Mouse (Mus musculus) G1E (cell line): ENCODE data around the gene Clec16a. TPM values are rescaled to one million over a fixed set of nuclear protein-coding genes. Genes with fewer than 3 reads are reported as not detected.

Experiments used
- ATAC-seq: 2 replicates; pipeline ENCODE4 v1.8.0; 2016; ENCODE audit warnings: mild to moderate bottlenecking; ENCODE audit not compliant: insufficient number of reproducible peaks, poor library complexity, low FRiP score, severe bottlenecking; ENCODE audit errors: extremely low read depth
- DNase-seq: peaks from one replicate; pipeline ENCODE4 v3.0.0; 2012; ENCODE audit warnings: low spot score
- H3K27me3 ChIP-seq: 2 replicates; pipeline ENCODE4 v1.6.1; 2012; ENCODE audit warnings: mild to moderate bottlenecking, low read length, inconsistent platforms; ENCODE audit not compliant: insufficient read depth
- H3K36me3 ChIP-seq: replicated peaks from 2 replicates; pipeline ENCODE3; 2012; ENCODE audit warnings: mild to moderate bottlenecking, inconsistent platforms
- H3K4me1 ChIP-seq: 2 replicates; pipeline ENCODE4 v1.6.1; 2012; ENCODE audit warnings: low read depth, low read length, inconsistent platforms, mixed read lengths; ENCODE audit not compliant: insufficient read depth
- H3K4me3 ChIP-seq: 2 replicates; pipeline ENCODE4 v1.5.1; 2012; ENCODE audit warnings: low read depth, mild to moderate bottlenecking, inconsistent platforms, low read length, moderate library complexity, mixed read lengths
- H3K9me3 ChIP-seq: replicated peaks from 2 replicates; pipeline ENCODE4 v1.6.1; 2012; ENCODE audit warnings: inconsistent platforms
- CTCF ChIP-seq: IDR thresholded peaks from 2 replicates; pipeline ENCODE4 v1.5.1; 2012; ENCODE audit warnings: low read depth, low read length, inconsistent platforms, mixed read lengths
- GATA1 ChIP-seq: IDR thresholded peaks from 2 replicates; pipeline ENCODE4 v1.6.1; 2012; ENCODE audit warnings: borderline replicate concordance, low read length, inconsistent platforms, mixed read lengths
- GATA2 ChIP-seq: IDR thresholded peaks from 2 replicates; pipeline ENCODE4 v1.6.1; 2012; ENCODE audit warnings: low read depth, low read length, inconsistent platforms, borderline replicate concordance
- POLR2AphosphoS5 ChIP-seq: IDR thresholded peaks from 2 replicates; pipeline ENCODE4 v1.6.1; 2012; ENCODE audit warnings: low read depth, low read length, inconsistent platforms; ENCODE audit not compliant: insufficient replicate concordance
- TAL1 ChIP-seq: conservative IDR thresholded peaks from 2 replicates; pipeline ENCODE4 v1.6.1; 2012; ENCODE audit warnings: low read depth, low read length, inconsistent platforms, mixed read lengths
- polyA plus RNA-seq: library from polyadenylated mRNA; stranded (reverse); fragments of >175 nt; gene quantifications from 2 replicates; pipeline ENCODE4 v1.2.3, GENCODE M21; 2012
- total RNA-seq, 2 experiments: library from RNA; stranded (forward) in 1 of 2; stranded (reverse) in 1 of 2; fragments of 200-1000 nt in 1 of 2; fragments of >200 nt in 1 of 2; fragmentation: Nextera tagmentation in 1 of 2; gene quantifications; 2 replicates each; pipeline ENCODE4 v1.2.3; 2014 to 2017

Clec16a gene
- total and polyA plus RNA-seq, 3 experiments, result 12.6 to 47.9 (median 18.1) TPM

DNA sequence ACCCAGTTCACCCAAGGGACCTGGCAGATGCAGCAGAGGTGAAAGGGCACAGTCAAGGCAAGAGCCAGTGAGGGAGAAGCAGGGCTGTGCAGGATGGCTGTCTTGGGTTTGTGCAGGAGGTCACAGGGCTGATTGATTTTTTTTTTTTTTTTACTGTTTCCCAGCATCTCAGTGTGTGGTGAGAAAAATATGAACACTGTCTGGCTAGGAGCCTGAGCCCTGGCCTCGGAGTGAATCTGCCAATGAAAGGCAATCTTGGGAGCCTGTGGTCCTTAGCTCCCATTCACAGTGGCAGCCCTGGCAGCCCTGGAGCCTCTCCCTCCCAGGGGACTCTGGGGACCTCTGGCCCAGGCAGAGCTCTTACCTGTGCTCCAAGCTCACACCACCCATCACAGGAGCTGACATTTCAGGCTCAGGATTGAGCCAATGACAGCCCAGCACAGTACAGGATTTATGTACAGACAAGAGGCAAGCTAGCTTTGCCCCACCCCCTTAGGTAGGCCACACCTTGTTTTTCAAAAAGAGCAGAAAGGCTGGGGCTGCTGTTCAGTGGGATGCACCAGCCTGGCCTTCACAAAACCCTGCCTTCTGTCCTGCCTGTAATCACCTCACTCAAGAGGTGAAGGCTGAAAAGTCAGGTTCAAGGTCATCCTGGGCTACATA is 177.9 kb downstream of the Clec16a start:
- Histone ChIP-seq H3K4me3 (no peak overlapping the region), H3K9me3 (no peaks in the 10 kb centered on the region), H3K27me3 (no peaks in the 10 kb centered on the region), H3K4me1 (peaks cover 25% of the 10 kb centered on the region), H3K36me3 (peaks cover 34% of the 10 kb centered on the region)
- ATAC-seq (no peak), DNase-seq (no peak)
- TF ChIP-seq GATA1 (no peak), GATA2 (no peak), CTCF (no peak), POLR2AphosphoS5 (no peak), TAL1 (no peak)

GRCm38 (mm10) chr16:10723816-10724647 is 178.9 kb downstream of the Clec16a start:
- peaks cover 35% of the 10 kb centered on the region for H3K36me3 ChIP-seq
- no peaks in the 10 kb centered on the region for H3K27me3 ChIP-seq
- TF ChIP-seq CTCF, result no peak
- no peak for TF ChIP-seq GATA1
- TF ChIP-seq GATA2, result no peak
- no peak for TF ChIP-seq TAL1
- no peak for TF ChIP-seq POLR2AphosphoS5
- peaks cover 25% of the 10 kb centered on the region for H3K4me1 ChIP-seq
- H3K4me3 ChIP-seq, result no peak overlapping the region
- no peaks in the 10 kb centered on the region for H3K9me3 ChIP-seq
- ATAC-seq (no peak), DNase-seq (no peak)

DNA sequence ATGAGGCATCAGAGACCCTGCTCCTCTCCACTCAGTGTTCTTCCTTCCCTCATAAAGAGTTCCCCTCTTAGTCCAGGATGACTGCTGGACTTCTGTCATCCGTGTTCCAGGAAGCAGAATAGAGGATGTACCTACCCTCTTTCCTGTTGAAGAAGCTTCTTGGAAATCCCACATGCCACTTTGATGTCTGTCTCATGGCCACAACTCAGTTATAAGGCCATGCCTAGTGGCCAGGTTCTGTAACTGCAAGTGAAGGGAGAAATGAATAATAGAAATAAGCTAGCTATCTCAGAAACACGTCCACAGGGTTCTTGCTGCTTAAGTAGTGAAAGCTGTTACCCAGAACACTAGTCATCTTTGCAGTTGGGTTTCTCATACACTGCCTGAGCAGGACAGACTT is 180.0 kb downstream of the Clec16a start:
- H3K36me3 ChIP-seq, result peaks cover 29% of the 10 kb centered on the region
- peaks cover 17% of the 10 kb centered on the region for H3K4me1 ChIP-seq
- ATAC-seq, result no peak
- no peak for DNase-seq
- H3K4me3 ChIP-seq, result no peak overlapping the region
- TF ChIP-seq TAL1 (no peak), POLR2AphosphoS5 (no peak), CTCF (peak; percentile 44; the same call in 1 of the 2 replicates)
- no peaks in the 10 kb centered on the region for H3K9me3 ChIP-seq
- H3K27me3 ChIP-seq, result no peaks in the 10 kb centered on the region

GRCm38 (mm10) chr16:10727630-10728029 is 182.5 kb downstream of the Clec16a start:
- Histone ChIP-seq H3K4me3 (no peak overlapping the region), H3K4me1 (peaks cover 29% of the 10 kb centered on the region), H3K9me3 (no peaks in the 10 kb centered on the region), H3K27me3 (no peaks in the 10 kb centered on the region), H3K36me3 (peaks cover 37% of the 10 kb centered on the region)
- ATAC-seq, result no peak
- DNase-seq, result no peak
- TF ChIP-seq GATA1 (no peak), GATA2 (no peak), POLR2AphosphoS5 (no peak), TAL1 (no peak), CTCF (no peak)

DNA sequence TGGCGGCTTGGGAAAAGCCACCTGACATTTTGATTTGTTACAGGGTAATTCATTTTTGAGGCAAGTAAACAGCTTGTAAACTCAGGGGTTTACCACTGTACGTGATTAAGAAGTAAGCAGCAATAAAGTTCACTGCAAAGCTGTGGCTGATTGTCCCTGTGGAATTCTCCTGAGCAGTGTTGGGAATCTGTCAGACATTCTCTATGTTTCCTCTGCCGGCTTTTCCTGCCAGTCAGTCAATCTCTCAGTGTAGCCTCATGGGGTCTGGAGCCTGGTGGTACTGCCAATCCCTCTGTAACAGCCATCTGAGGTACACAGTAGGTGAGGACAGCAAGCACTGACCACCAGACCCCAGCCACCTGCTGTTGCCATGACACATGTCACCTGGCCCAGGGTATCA is 183.7 kb downstream of the Clec16a start:
- DNase-seq, result no peak
- H3K27me3 ChIP-seq, result no peaks in the 10 kb centered on the region
- TF ChIP-seq GATA1 (no peak), TAL1 (no peak), CTCF (no peak), POLR2AphosphoS5 (no peak), GATA2 (no peak)
- no peak overlapping the region for H3K4me3 ChIP-seq
- peaks cover 33% of the 10 kb centered on the region for H3K4me1 ChIP-seq
- H3K36me3 ChIP-seq, result peaks cover 40% of the 10 kb centered on the region
- no peaks in the 10 kb centered on the region for H3K9me3 ChIP-seq
- no peak for ATAC-seq

DNA sequence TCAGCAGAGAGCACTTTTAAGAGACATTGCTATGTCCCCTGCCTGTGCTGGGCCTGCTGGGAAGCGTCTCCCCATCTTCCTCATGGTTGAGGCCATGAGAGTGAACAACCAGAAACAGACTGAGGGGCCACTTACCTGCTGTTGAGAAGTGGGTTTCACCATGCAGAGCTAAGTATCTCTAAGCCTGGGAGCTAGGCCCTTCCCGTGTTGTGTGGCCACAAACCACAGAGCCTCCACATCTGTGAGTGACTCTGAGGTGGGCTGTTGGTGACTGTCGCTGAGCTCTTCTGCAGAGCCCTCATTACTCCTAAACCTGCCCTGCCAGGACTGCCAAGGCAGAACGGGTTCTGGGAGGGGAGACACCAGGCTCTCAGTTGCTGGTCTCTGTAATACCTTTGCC is 185.8 kb downstream of the Clec16a start:
- Histone ChIP-seq H3K36me3 (peaks cover 52% of the 10 kb centered on the region), H3K4me1 (peaks cover 28% of the 10 kb centered on the region), H3K27me3 (no peaks in the 10 kb centered on the region), H3K4me3 (no peak overlapping the region), H3K9me3 (no peaks in the 10 kb centered on the region)
- ATAC-seq (no peak), DNase-seq (no peak)
- TF ChIP-seq TAL1 (no peak), POLR2AphosphoS5 (no peak), CTCF (no peak), GATA1 (no peak), GATA2 (no peak)
